Mouse (Mus musculus): Measurements from ENCODE around the gene Spata25. TPM values are rescaled to one million over a fixed set of nuclear protein-coding genes. Genes with fewer than 3 reads are reported as not detected.
A peak's percentile ranks its signal among the peaks of the same experiment; 100 is the strongest.

The Spata25 gene
- total RNA-seq, 1 experiment: 1.1 TPM

- no peak for TF ChIP-seq ZNF384 (IDR thresholded peaks at IDR 0.05; ENCODE audit: low read depth, low read length)
- no peak for TF ChIP-seq CHD2 (IDR thresholded peaks at IDR 0.05; ENCODE audit: low read depth, low read length)
- no peak for TF ChIP-seq ZC3H11A (IDR thresholded peaks at IDR 0.05; ENCODE audit: borderline replicate concordance, low read depth, low read length)
- no peak for TF ChIP-seq MAFK (IDR thresholded peaks at IDR 0.05; ENCODE audit: insufficient read depth, low read depth, low read length)
- TF ChIP-seq HCFC1 (IDR thresholded peaks at IDR 0.05; ENCODE audit: borderline replicate concordance, insufficient read depth, low read length): no peak
- H3K27ac ChIP-seq (ENCODE audit: insufficient read depth, low read depth, low read length, poor library complexity, severe bottlenecking): no peak within 1 kb of the TSS
- in situ Hi-C loops (cut with MboI; ENCODE audit: low sequenced_read_pairs in 2 of 2, unreplicated experiment in 2 of 2): no loop called here
- no peak within 1 kb of the TSS for H3K9ac ChIP-seq (ENCODE audit: insufficient read depth, low read depth, low read length, poor library complexity, severe bottlenecking)
- DNase-seq (ENCODE audit: low read depth, low spot score): no peak
- H3K36me3 ChIP-seq (ENCODE audit: control insufficient read depth, insufficient read depth, low read length, poor library complexity, severe bottlenecking): no peaks in the 10 kb centered on the region
- H3K9me3 ChIP-seq (ENCODE audit: control insufficient read depth, insufficient read depth, low read depth, low read length): no peaks in the 10 kb centered on the region
- H3K4me3 ChIP-seq (ENCODE audit: insufficient read depth in 1 of 2, low read depth in 1 of 2, low read length in 2 of 2, poor library complexity in 1 of 2, severe bottlenecking in 1 of 2): no peak within 1 kb of the TSS
- H3K4me1 ChIP-seq (ENCODE audit: control insufficient read depth in 2 of 2, insufficient read depth in 2 of 2, low read length in 2 of 2, poor library complexity in 1 of 2): peaks cover 0 to 10% of the 10 kb centered on the region in 2 experiments; a peak in 1 of 4 replicates
Measured at GRCm38 (mm10) chr2:164779481-164780086, 48.8 kb downstream of the Spata25 start, which contains the start of gene Tnnc2. Gene Tnnc2, minus strand, starts transcription at chr2:164779967.

DNA sequence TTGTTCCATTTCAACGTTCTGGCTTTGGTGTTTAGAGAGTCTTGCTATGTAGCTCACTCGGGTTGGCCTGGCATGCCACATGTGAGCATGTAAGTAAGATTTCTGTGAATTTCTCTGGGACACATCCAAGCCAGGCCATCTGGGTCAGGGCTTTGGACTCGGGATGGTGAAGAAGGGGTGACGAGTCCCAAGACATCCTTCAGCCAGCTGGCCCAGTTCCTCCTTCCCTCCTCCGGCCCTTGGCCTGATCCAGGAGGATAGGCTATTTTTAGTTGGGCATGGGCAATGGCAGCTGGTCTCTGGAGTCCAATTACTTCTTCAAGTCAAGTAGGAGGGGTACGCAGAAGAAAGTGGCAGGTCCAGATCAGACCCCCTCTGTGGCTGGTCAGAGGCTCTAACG is 49.5 kb downstream of the Spata25 start:
- no peaks in the 10 kb centered on the region for H3K9me3 ChIP-seq (ENCODE audit: control insufficient read depth, insufficient read depth, low read depth, low read length)
- no peak overlapping the region for H3K4me3 ChIP-seq (ENCODE audit: insufficient read depth in 1 of 2, low read depth in 1 of 2, low read length in 2 of 2, poor library complexity in 1 of 2, severe bottlenecking in 1 of 2)
- peaks cover 0 to 10% of the 10 kb centered on the region in 2 experiments; a peak in 2 of 4 replicates for H3K4me1 ChIP-seq (ENCODE audit: control insufficient read depth in 2 of 2, insufficient read depth in 2 of 2, low read length in 2 of 2, poor library complexity in 1 of 2)
- H3K36me3 ChIP-seq (ENCODE audit: control insufficient read depth, insufficient read depth, low read length, poor library complexity, severe bottlenecking): no peaks in the 10 kb centered on the region
- no peak overlapping the region for H3K9ac ChIP-seq (ENCODE audit: insufficient read depth, low read depth, low read length, poor library complexity, severe bottlenecking)
- in situ Hi-C loops (cut with MboI; ENCODE audit: low sequenced_read_pairs in 2 of 2, unreplicated experiment in 2 of 2): no loop called here
- no peak for TF ChIP-seq HCFC1 (IDR thresholded peaks at IDR 0.05; ENCODE audit: borderline replicate concordance, insufficient read depth, low read length)
- TF ChIP-seq MAFK (IDR thresholded peaks at IDR 0.05; ENCODE audit: insufficient read depth, low read depth, low read length): no peak
- TF ChIP-seq CHD2 (IDR thresholded peaks at IDR 0.05; ENCODE audit: low read depth, low read length): no peak
- TF ChIP-seq ZNF384 (IDR thresholded peaks at IDR 0.05; ENCODE audit: low read depth, low read length): no peak
- TF ChIP-seq ZC3H11A (IDR thresholded peaks at IDR 0.05; ENCODE audit: borderline replicate concordance, low read depth, low read length): no peak
- no peak for DNase-seq (ENCODE audit: low read depth, low spot score)
- H3K27ac ChIP-seq (ENCODE audit: insufficient read depth, low read depth, low read length, poor library complexity, severe bottlenecking): no peak overlapping the region

GRCm38 (mm10) chr2:164778015-164778287 is 50.4 kb downstream of the Spata25 start:
- Histone ChIP-seq H3K36me3 (ENCODE audit: control insufficient read depth, insufficient read depth, low read length, poor library complexity, severe bottlenecking) (peaks cover 3% of the 10 kb centered on the region), H3K27ac (ENCODE audit: insufficient read depth, low read depth, low read length, poor library complexity, severe bottlenecking) (no peak overlapping the region), H3K4me1 (ENCODE audit: control insufficient read depth in 2 of 2, insufficient read depth in 2 of 2, low read length in 2 of 2, poor library complexity in 1 of 2) (peaks cover 0 to 10% of the 10 kb centered on the region in 2 experiments; a peak in 2 of 4 replicates), H3K4me3 (ENCODE audit: insufficient read depth in 1 of 2, low read depth in 1 of 2, low read length in 2 of 2, poor library complexity in 1 of 2, severe bottlenecking in 1 of 2) (no peak overlapping the region), H3K9ac (ENCODE audit: insufficient read depth, low read depth, low read length, poor library complexity, severe bottlenecking) (no peak overlapping the region), H3K9me3 (ENCODE audit: control insufficient read depth, insufficient read depth, low read depth, low read length) (no peaks in the 10 kb centered on the region)
- TF ChIP-seq ZNF384 (IDR thresholded peaks at IDR 0.05; ENCODE audit: low read depth, low read length): no peak
- no peak for TF ChIP-seq MAFK (IDR thresholded peaks at IDR 0.05; ENCODE audit: insufficient read depth, low read depth, low read length)
- TF ChIP-seq HCFC1 (IDR thresholded peaks at IDR 0.05; ENCODE audit: borderline replicate concordance, insufficient read depth, low read length): no peak
- TF ChIP-seq ZC3H11A (IDR thresholded peaks at IDR 0.05; ENCODE audit: borderline replicate concordance, low read depth, low read length): no peak
- no peak for TF ChIP-seq CHD2 (IDR thresholded peaks at IDR 0.05; ENCODE audit: low read depth, low read length)
- DNase-seq (ENCODE audit: low read depth, low spot score): no peak
- in situ Hi-C loops (cut with MboI; ENCODE audit: low sequenced_read_pairs in 2 of 2, unreplicated experiment in 2 of 2): no loop called here

DNA sequence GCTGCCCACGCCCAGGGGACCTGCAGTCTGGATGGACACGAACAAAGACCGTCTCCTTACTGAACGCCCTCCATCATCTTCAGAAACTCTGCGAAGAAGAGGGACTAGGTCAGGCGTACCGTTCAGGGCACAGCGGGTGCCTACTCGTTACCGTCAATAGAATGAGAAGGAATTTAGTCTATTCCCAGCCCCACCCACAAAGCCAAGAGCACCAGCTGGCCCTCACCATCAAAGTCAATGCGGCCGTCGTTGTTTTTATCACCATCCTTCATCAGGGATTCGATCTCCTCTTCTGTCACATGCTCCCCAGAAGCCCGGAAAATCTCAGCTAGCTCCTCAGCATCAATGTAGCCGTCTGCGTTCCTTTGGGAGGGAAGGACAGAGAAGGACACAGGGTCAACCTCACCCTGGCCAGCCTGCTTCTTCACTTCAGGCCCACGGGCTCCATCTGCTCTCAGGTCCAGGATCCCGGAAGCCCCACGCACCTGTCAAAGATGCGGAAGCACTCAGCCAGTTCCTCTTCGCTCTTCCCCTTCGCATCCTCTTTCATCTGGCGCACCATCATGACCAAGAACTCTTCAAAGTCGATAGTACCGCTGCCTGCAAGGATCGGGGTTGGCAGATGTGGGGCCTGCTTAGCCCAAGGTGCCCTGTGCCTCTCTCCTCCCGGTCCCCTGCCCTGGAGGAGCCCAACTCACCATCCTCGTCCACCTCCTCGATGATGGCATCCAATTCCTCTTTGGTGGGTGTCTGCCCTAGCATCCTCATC is 50.9 kb downstream of the Spata25 start:
- Histone ChIP-seq H3K4me3 (ENCODE audit: insufficient read depth in 1 of 2, low read depth in 1 of 2, low read length in 2 of 2, poor library complexity in 1 of 2, severe bottlenecking in 1 of 2) (peak overlapping the region in 1 of 2 experiments; percentile 40; a peak in 1 of 4 replicates), H3K36me3 (ENCODE audit: control insufficient read depth, insufficient read depth, low read length, poor library complexity, severe bottlenecking) (peaks cover 6% of the 10 kb centered on the region), H3K9me3 (ENCODE audit: control insufficient read depth, insufficient read depth, low read depth, low read length) (no peaks in the 10 kb centered on the region), H3K4me1 (ENCODE audit: control insufficient read depth in 2 of 2, insufficient read depth in 2 of 2, low read length in 2 of 2, poor library complexity in 1 of 2) (peaks cover 0 to 10% of the 10 kb centered on the region in 2 experiments; a peak in 2 of 4 replicates), H3K27ac (ENCODE audit: insufficient read depth, low read depth, low read length, poor library complexity, severe bottlenecking) (no peak overlapping the region), H3K9ac (ENCODE audit: insufficient read depth, low read depth, low read length, poor library complexity, severe bottlenecking) (no peak overlapping the region)
- in situ Hi-C loops (cut with MboI; ENCODE audit: low sequenced_read_pairs in 2 of 2, unreplicated experiment in 2 of 2): no loop called here
- no peak for TF ChIP-seq HCFC1 (IDR thresholded peaks at IDR 0.05; ENCODE audit: borderline replicate concordance, insufficient read depth, low read length)
- no peak for DNase-seq (ENCODE audit: low read depth, low spot score)

Data from ES-E14 (cell line).